Mouse (Mus musculus) left cerebral cortex, postnatal 4 days (tissue): ENCODE measurements around the gene Amy2a1. TPM values are rescaled to one million over a fixed set of nuclear protein-coding genes. Genes with fewer than 3 reads are reported as not detected.
"Not testable (repeated sequence)": the region's sequence is repeated elsewhere in the genome, so short reads cannot be mapped to it uniquely, and the experiment has no call there.

Experiments
- DNase-seq: peaks from one replicate; pipeline ENCODE4 v3.0.0-alpha.2; 2022
- intact Hi-C: fragments of 180-260 bp; cut with DNase I; formaldehyde crosslinking; loops from one replicate; pipeline ENCODE4 v1.15.1; 2025
- total RNA-seq, 2 experiments: library from RNA; stranded (reverse); gene quantifications; 2 replicates each; pipeline ENCODE4 v1.2.3; 2021

The Amy2a1 gene
- not detected for total RNA-seq

- intact Hi-C loops, DNase-seq: not testable (repeated sequence)
Observed at GRCm38 (mm10) chr3:113532328-113532727, at the start of gene Amy2a1. Gene Amy2a1, minus strand, starts transcription at chr3:113532428.

- intact Hi-C loops = no loop called here
- no peak for DNase-seq
Observed at GRCm38 (mm10) chr3:113574578-113574977, 42.4 kb upstream of the Amy2a1 start.

- intact Hi-C loops = no loop called here
Observed at GRCm38 (mm10) chr3:113574138-113574537, 41.9 kb upstream of the Amy2a1 start.

GRCm38 (mm10) chr3:113572158-113572557 is 39.9 kb upstream of the Amy2a1 start:
- intact Hi-C loops = no loop called here
- DNase-seq = no peak

More at GRCm38 (mm10) chr3:113574138-113574537, 41.9 kb upstream of the Amy2a1 start:
- no peak for DNase-seq

GRCm38 (mm10) chr3:113539692-113540091 is 7.5 kb upstream of the Amy2a1 start:
- intact Hi-C loops = no loop called here
- DNase-seq = no peak

Other genes starting within 250 kb of the Amy2a1 start
- not detected for gene Amy2a4, start 241.0 kb downstream of the Amy2a1 start, total RNA-seq
- not detected for gene Amy2a3, start 208.4 kb downstream of the Amy2a1 start, total RNA-seq
- not detected for gene Amy2a2, start 175.8 kb downstream of the Amy2a1 start, total RNA-seq
- gene Amy1, start 74.3 kb upstream of the Amy2a1 start, total RNA-seq = 10 to 100 TPM; 12.5 to 13.7 TPM
- gene Rnpc3, start 97.7 kb upstream of the Amy2a1 start, total RNA-seq = 10 to 100 TPM; 35.7 to 37.3 TPM